Mouse (Mus musculus): ENCODE results near the gene Kcnk5.

The Kcnk5 gene

DNA sequence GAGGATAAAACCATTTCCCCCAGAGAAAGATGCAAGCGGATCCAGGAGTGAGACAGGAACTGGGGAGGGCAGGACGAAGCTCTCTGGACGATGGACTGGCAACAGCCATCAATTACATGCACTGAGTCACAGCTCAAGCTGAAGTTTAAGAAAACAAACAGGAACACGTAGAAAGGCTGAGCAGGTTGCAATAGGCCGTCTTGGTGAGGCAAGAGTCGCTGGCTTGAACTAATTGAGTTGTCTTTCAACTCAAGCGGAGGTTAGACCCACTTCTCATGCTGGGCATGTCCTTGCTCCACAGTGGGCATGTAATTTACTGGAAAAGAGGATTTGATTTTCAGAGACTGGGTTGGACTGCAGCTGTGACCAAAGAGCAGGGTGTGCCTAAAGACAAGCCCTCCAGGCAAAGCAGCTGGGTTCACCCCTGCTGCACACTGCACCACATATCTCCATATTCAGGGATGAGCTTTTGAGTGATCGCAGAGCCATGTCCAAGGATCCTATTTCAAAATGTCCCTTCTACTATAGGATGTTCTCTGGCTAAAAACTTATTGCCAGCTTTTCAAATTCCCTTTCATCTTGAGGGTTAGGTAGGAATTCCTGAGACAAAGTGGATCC lies 19.6 kb upstream of the Kcnk5 start:
- no peak for DNase-seq (ENCODE audit: low read depth, low spot score)

DNA sequence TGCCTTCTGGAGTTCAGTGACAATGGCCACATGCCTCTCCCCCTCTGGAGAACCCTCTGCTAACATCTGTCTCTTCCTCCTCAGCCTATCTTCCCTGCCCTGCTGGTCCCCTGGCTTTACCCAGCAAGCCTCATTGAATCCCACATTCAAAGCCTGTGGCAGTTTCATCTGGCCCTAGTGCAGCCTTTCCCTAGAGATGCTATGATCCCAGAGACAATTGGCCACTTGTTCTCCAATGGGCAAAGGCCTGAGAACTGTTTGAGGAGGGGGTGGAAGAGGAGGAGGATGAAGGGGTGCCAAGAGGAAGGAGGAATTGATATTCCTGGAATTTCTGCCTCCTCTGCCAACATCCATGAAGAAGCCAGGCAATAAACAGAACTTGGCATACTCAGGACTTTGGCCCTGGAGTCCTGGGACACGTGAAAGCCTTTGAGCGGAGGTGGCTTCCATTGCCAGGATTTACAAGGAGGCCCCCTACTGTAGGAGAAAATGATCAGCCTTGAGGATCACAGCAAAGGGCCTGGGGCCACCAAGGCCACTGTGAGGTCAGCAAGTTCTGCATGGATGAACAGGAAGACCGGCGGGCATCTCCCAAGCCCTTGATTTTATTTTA lies 11.6 kb upstream of the Kcnk5 start:
- no peak for DNase-seq (ENCODE audit: low read depth, low spot score)

DNA sequence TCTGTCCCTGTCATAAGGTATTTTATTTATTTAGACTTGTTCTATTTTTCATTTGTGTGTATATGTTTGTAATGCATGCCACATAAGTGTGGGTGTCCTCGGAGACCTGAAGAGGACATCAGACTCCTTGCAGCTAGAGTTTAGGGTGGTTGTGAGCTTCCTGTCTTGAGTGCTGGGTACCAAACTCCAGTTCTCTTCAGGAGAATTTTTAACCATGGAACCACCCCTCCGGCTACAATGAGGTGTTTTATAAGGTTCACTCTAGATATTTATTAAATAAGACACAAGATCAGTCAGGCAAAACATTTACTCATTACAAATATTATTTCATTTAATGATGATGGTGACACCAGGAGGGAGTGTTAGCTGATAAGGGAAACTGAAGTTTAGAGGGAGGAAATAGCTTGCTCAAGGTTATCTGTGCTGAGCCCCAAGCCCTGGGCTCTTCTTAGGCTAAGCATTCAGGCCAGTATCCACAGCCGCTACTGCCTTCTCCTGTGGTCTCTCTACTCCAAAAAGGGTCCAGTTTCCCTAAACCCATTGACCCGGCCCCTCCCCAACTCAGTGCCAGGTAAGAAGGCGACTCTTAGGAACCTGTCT lies 9.6 kb upstream of the Kcnk5 start:
- no peak for DNase-seq (ENCODE audit: low read depth, low spot score)

DNA sequence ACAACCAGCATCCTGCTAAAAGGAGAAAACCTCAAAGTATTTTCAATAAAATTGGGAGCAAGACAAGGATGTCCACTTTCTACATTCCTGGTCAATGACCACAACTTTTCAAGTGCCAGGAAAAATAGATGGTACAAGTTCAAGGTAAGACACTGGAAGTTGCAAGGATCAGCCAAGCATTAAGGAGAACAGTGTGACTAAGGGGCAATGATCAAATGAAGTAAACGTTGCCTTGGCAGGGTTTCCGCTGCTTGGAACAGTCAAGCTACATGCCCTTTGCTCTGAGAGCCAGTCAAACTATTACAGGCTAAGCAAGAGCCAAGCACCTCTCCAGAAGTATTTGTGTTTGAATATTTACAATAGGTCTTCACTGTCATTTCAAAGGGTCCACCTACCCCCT lies 8.1 kb upstream of the Kcnk5 start:
- no peak for DNase-seq (ENCODE audit: low read depth, low spot score)

DNA sequence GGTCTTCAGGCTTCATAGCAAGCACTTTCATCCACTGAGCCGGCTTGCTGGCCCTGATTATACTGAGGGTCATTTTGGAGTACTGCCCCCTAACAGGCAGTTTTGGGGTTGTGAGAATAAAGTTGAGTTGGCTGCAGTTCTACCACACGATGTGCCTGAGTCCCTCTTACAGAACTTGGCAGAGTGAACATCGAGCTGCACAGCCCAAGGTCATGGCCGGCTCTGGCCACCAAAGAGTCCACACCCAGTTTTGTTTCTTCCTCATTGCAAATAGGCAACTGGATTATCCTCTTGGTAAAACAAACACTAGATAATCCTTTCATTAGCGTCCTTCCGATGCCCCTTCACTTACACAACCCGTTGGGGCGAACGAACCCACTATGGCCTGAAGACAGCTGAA lies 3.8 kb upstream of the Kcnk5 start:
- DNase-seq (ENCODE audit: low read depth, low spot score), result no peak

DNA sequence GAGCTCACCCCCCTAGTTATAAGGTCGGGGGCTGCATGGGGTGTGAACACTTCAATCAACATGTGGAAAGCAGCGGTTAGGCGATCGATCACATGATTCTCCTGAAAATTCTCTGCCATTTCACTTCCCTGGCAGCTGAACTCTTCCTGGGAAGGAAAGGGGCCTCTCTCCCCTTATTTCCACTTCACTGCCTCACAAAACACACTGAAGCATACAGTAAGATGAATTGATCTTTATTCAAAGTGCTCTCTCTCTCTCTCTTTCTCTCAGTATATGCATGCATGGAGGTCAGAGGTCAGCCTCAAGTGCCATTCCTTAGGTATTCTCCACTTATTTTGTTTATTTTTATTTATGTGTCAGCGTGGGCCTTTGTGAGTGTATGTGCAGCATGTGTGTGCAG lies 2.1 kb upstream of the Kcnk5 start:
- no peak for DNase-seq (ENCODE audit: low read depth, low spot score)

DNA sequence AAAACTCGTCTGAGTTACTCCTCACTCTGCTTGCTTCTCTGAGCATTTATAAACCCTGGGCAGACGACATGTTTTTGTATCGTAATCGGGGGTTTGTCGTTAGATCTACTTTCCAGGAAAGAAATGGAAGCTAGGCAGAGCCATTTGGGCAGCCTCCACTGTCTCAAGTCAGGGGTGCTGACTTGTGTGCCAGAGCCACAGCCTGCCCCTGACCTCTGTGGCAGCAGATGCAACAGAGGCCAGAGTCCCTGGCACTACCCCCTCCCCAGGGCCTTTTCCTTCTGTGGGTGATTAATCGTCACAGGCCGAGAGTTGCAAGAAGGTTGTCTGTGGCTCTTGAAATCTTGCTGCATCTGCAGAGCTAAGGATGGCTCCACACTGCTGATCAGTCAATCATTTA lies 987 bp upstream of the Kcnk5 start:
- DNase-seq (ENCODE audit: low read depth, low spot score), result no peak

DNA sequence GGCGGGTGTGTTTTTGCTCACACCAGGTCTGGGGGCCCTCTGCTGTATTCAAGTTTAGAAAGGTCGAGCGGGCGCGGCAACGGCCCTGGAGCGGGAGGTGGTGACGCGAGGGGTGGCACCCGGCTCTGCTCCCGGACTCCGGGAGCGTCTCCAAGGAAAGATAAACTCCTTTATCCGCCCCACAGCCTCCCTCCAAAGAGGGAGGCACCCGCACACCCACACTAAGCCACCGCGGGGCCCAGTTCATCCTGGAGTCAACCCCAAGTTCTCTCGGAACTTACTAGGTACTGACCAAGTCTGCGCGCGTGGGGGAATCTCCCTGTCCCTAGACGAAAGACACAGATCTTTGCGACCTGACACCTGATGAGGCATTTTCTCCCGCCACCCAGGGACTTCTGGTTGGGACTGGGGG lies 852 bp downstream of the Kcnk5 start:
- peak; percentile 64 for DNase-seq (ENCODE audit: low read depth, low spot score)

DNA sequence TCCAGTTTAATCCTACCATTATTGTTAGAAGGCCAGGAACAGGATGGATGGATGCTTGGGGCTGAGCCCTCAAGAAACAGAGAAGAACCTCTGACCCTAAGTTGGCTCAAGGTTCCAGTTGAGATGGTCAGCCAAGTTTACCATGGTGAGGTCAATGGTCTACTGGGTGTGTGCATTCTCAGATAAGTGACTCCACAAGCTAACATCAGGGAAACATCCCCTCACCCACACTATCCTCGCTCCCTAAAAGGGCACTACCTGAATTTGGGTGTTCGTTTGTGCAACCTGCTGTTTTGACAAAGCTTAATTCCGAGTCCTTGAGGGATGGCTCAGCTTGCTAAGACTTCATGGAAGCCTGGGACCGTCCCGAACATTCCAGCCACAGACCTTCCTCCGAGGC lies 1.3 kb downstream of the Kcnk5 start:
- no peak for DNase-seq (ENCODE audit: low read depth, low spot score)

DNA sequence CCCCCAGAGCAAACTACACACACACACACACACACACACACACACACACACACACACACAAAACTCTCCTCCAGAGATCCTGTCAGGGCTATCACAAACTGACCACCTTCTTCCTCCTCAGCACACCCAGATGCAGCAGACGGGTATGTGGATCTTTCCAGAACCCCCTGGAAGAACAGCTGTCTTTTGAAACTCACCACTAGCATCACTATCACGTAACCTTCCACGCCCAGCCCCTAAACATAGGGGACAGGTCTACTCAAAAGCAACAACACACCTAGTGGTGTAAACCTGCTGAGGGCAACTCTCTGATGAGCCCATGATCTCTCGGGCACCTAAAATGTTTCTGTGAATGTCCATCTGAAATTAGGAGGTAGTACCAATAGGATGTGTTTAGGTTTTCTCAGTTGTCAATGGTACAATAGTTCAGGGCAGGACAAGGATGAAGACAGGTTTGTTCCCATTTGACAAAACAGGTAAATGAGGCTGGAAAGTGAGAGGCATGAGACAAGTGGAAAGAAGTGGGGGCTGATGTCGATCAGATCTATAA lies 1.8 kb downstream of the Kcnk5 start:
- peak; percentile 30 for DNase-seq (ENCODE audit: low read depth, low spot score)

DNA sequence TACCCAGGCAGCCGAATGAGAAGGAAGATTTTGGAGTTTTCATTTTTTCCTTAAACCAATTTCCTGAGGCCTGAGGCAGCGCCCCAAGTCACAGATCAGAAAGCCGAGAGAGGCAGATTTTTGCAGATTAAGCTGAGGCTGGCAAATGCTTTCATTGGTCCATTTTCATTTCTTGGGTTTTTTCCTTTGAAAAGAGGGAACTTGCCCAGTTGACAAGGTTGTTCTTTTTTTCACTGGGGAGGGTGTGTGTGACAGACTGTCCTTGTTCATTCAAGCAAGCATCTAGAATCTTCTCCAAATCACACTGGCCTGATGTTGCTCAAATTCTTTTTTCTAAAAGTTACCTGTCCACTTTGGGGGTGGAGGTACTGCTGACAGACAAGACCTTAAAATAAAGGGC lies 2.5 kb downstream of the Kcnk5 start:
- DNase-seq (ENCODE audit: low read depth, low spot score), result no peak

DNA sequence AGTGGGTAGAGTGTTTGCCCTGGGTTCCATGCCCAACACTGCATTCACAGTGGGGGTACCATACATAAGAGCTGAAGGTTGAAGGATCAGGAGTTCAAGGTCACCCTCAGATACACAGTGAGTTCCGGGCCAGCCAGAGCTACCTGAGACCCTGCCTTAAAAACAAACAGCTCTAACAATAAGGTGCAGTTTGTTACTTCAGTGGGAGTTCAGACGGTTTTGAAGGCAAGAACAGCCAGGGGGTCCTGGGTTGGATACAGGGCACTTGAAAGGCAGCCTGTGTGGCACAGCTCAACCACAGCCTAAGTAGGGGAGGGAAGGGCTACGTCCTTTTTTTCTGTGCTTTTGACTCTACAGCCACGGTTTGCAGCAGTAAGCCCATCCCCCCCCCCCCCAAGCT lies 3.0 kb downstream of the Kcnk5 start:
- DNase-seq (ENCODE audit: low read depth, low spot score), result no peak

DNA sequence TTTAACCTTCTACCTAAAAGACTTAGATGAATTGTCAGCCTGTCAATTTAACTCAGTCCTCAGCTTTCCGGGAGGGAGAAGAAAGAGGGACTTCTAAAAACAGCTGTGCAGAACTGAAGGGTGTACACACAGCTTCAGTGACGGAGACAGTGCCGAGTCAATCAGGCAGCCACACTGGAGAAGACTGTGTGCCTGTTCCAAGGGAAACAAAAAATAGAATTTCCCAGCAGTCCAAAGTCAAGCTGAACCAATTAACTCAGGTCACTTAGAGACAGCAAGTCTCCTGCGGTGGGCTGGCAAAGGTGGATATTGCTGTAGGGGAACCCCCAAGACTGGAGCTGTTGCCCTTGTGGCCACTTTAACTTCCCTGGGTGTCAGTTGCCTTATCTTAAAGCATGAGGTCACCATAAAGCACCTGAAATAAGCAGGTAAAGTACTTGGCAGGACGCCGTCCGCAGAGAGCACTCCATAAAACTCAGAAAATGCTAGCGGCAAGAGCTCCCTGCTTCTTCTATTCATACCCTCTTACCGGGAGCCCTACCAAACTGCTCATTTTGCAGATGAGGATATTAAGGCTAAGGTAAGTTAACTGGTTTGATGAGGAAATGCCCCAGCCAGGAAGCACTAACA lies 4.0 kb downstream of the Kcnk5 start:
- DNase-seq (ENCODE audit: low read depth, low spot score), result no peak

DNA sequence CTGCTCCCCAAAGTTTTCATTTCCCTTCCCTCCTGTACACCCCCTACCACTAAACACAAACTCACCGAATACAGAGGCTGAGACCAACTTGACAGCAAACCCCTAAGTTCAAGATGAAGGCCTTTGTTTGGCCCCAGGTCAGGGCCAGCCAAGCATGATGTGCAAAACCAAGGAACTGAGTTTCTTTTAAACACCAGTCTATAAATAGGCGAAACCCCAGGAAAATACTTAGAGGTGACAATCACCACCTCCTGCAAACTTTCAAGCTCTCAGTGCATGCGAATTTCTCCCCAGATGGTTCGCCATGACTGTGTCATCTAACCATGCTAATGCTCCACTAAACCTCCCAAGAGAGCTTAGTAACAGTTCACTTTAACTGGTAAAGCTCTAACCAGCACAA lies 5.9 kb downstream of the Kcnk5 start:
- no peak for DNase-seq (ENCODE audit: low read depth, low spot score)

DNA sequence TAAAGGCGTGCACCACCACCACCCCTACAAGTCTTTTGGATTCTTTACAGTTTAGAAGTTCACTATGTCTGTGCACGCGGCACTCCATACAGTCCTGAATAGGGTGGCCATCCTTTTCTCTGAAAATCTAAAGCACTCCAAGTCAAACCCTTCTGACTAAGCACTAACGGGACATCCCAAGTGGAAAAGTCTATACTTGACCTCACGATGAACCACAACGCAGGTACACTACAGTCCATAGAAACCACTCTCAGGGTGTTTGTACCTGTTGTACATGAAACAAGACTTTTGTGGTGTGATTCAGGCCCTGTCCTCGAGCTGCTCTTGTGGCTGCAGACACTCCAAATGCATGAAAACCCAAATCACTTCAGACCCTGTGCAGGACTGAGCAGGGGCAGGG lies 6.5 kb downstream of the Kcnk5 start:
- DNase-seq (ENCODE audit: low read depth, low spot score), result no peak

DNA sequence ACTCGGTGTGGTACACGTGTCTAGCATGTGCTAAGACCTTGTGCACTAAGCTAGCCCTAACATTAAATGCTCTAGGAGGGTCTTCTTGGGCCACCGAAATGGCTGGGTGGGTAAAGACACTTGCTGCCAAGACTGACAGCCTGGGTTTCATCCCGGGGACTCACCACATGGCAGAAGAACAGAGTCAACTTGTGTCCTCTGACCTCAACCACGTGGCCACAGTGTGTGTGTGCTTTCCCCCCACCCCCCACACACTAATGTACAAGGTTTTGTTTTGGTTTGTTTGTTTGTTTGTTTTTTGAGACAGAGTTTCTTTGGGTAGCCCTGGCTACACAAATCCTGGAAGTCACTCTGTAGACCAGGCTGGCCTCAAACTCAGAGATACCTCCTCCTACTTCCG lies 6.9 kb downstream of the Kcnk5 start:
- DNase-seq (ENCODE audit: low read depth, low spot score), result no peak

DNA sequence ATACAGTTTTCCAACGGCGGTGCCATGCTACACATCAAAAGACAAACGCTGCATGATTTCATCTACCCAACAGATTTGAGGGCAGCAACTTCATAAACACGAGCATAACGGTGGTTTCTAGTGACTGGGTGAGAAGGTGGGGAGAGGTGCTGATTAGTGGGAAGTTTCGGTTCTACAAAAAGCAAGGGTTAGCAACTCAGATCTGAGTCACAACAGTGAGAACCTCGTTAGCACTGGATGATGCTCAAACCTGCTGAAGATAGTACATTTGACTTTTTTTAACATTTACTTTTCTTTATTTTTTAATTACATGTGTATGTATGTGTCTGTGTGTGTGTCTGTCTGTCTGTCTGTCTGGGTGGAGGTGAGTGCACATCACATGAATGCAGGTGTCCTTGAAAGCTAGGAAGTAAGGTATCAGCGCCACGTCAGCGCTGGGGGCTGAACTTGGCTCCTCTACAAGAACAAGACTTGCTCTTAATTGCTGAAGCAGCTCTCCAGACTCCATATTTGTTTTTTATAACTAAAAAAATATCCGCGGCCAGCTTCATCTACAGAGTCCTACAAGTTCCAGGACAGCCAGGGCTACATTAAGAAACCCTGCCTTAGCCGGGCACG lies 7.6 kb downstream of the Kcnk5 start:
- no peak for DNase-seq (ENCODE audit: low read depth, low spot score)

DNA sequence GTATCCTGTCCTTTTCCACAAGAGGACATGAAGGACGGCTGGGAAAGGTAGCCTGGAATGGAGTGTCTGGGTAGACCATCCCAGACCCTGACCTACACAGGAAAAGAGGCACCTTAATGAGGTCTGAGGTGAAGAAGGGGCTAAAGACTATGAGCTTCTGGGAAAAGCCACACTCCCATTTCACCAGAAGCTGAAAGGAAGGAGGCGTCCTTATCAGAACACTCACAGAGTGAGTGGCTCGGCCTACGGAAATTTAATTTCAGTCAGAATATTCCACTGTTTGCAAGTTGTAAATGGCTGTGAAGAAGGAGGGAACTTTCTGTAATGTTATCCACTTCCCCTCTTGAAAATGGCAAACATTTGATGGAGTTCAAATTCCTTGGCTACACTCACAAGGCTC lies 8.7 kb downstream of the Kcnk5 start:
- no peak for DNase-seq (ENCODE audit: low read depth, low spot score)

DNA sequence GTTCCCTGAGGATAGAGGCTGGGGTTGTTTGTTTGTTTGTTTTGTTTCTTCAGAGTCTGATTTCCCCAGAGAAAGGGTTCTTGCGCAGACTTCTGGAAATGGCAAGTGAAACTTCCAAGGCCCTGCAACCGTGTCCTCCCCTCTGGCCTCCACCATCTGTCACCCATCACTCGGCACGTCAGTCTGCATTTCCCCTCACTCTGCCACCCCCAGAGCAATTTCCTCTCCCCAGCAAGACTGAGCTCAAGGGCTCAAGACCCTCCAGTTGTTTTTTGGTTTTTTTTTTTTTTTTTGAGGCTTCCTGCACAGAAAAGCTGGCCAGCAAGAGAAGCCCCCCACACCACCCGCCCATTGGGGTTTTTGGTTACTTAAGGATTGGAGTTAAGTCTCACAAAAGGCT lies 9.1 kb downstream of the Kcnk5 start:
- no peak for DNase-seq (ENCODE audit: low read depth, low spot score)

DNA sequence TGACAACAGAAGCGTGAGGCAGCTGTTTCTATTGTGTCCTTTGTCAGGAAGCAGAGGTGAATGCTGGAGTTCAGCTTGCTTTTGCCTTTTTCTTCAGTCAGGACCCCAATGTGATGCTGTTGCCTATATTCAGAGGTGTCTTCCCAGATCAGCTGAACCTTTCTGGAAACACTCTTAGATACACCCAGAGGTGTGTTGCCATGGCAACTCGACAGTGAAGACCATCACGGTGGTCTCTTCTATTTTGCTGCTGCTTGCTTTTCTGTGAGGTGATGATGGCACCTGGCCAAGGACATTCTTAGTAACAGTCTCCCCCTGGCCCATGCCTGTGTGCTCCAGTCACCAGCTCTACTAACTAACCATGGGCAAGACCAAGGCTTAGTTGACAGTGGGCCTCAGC lies 9.8 kb downstream of the Kcnk5 start:
- DNase-seq (ENCODE audit: low read depth, low spot score), result no peak

DNA sequence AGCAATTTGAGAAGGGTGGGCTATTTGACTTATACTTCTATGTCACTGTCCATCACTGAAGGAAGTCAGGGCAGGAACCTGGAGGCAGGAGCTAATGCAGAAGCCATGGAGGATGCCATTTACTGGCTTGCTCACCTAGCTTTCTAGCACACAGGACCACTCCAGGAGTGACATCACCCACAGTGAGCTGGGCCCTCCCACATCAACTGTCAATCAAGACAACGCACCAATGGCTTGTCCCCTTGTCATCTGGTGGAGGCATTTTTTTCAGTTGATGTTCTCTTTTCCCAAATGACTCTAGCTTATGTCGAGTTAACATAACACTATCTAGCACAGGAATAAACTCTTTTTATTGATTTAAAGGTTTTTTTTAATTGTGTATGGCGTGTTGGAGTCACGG lies 12.4 kb downstream of the Kcnk5 start:
- DNase-seq (ENCODE audit: low read depth, low spot score), result no peak

DNA sequence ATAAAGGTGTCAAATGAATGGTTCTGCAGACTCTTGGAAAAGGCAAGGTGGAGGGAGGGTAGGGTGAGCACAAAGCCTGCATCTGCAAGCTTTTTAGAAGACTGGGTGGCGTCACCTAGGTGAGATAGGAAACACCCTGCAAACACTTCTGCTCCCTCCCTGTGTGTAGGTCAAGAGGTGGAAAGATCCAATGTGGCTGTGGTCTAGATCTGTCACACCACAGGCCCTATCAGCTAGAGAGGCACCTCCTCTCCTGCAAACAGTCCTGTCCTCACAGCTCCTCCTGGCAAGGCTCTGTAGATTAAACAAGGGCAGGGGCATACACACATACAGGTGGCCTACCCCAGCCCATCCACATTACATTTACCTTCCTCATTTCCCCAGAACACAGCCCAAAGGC lies 13.1 kb downstream of the Kcnk5 start:
- no peak for DNase-seq (ENCODE audit: low read depth, low spot score)

Data from c-Kit-negative CD71-positive TER-119-positive erythroid progenitor cells, embryonic 14.5 days (primary cell).